Mouse (Mus musculus): ENCODE results near the gene Trim14. TPM values are rescaled to one million over a fixed set of nuclear protein-coding genes. Genes with fewer than 3 reads are reported as not detected.

Trim14 gene
- total RNA-seq, 2 experiments from 2014 or later: 0.50 to 0.76 TPM

- peak; percentile 90 for DNase-seq (ENCODE audit: low spot score)
Measured at GRCm38 (mm10) chr4:46485696-46486417, 50.1 kb downstream of the Trim14 start.

DNA sequence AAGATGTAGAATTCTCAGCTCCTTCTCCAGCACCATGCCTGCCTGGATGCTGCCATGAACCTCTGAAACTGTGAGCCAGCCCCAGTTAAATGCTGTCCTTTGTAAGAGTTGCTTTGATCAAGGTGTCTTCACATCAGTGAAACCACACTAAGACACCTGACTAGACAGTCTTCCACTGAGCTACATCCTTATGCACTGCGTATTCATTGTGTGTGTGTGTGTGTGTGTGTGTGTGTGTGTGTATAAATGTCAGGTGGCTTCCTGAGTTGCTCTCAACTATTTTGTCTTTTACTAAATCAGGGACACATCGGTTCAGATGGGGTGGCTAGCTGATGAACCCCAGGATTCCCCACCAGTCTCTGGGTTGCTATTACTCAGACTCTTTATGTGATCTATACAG, 56.9 kb downstream of the Trim14 start:
- no peak for DNase-seq (ENCODE audit: low spot score)

- no peak for DNase-seq (ENCODE audit: low spot score)
Measured at GRCm38 (mm10) chr4:46475101-46475500, 60.8 kb downstream of the Trim14 start.

DNA sequence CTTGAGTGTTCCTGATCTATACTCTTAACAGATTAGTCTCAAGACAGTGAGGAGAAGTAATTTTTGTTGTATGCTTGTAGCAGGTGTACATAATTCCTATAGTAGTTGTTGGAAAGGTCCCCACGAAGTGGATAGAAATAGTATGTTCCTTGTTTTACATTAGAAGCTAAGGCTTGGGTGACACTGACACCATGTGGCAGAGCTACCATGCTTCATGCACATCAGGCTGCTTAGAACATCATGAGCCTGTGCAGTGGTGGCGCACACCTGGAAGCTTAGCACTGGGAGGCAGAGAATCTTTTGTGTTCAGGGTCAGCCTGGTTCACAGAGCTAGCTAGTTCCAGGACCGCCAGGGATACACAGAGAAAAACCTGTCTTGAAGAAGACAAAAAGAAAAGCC, 70.2 kb downstream of the Trim14 start:
- DNase-seq (ENCODE audit: low spot score): no peak

DNA sequence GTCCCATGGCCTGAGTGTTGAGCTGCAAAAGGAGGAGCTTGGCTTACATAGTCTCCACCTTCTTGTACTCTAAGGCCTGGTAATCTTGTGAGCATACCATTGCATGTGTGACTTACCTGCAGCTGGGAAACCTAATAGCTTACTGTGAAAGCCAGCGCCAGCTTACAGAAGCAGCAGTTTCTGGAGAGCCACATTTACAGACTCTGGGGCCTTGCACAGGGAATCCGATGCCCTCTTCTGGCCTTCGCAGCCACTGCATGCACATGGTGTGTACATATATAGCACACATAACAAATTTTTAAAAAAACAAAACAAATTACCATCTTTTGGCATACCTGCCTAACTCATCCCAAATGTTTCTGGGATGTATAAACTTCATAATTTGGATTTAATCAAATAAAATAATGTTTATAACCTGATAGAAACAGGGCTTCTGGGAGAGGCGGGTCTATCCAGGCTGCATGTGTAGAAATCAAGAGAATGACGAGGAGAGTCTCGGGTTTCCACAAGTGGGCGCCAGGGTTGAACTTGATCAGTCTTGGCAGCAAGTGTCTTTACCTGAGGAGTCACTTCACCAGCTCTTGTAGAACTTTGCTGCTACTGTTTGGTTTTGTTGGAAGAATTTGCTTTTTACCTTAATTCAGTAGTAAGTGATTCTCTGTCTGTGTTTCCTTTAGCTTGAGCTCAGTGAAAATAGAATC, 72.7 kb downstream of the Trim14 start:
- no peak for DNase-seq (ENCODE audit: low spot score)

DNA sequence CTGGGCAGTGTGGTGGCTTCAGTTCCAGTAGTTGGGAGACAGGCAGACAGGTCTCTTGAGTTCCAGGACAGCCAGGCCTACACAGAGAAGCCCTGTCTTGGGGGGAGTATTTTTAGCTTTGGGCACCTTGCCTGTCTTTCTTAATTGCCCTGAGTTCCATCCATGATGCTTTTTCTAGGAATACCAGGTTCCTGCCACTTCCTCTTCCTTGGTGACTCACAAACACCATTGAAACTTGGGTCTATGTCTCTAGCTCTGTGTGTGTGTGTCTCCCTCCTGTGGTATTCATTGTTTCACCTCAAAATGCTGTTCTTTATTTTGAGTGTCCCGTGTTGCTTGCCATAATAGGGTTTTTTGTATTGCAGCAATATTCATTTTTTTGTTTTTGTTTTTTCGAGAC, 77.5 kb downstream of the Trim14 start:
- DNase-seq (ENCODE audit: low spot score): no peak

DNA sequence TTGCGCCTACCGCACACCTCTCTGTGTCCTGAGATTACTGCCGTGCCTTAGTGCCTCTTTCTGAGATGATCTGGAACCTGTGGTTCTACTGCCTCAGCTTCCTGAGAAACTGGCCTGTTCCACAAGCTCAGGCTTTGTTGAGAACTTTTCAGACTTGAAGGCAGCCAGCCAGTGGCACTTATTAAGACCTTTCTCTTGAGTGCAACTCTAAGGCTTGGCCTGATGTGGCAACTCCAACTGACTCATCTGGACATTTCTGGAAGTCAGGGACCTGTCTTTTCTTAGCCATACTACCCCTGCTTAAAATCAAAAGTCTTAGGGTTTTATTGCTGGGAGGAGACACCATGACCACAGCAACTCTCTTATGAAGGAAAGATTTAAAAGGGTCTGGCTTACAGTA, 78.8 kb downstream of the Trim14 start:
- no peak for DNase-seq (ENCODE audit: low spot score)

DNA sequence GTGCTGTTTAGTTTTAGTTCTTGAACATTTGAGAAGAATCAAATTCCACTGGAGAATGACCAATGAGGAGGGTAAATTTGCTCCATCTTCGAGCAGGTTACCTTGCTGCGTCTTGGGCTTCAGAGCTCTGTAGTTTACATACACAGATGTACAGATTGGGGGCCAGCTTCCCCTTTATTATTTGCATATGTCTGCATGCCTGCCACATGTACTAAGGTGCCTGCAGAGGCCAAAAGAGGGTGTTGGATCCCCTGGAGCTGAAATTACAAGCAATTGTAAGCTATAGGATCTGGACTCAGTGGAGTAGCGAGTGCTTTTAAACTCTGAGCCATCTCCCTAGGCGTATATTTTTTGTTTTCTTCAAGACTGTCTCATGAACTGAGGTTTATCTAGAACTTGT, 79.2 kb downstream of the Trim14 start:
- no peak for DNase-seq (ENCODE audit: low spot score)

DNA sequence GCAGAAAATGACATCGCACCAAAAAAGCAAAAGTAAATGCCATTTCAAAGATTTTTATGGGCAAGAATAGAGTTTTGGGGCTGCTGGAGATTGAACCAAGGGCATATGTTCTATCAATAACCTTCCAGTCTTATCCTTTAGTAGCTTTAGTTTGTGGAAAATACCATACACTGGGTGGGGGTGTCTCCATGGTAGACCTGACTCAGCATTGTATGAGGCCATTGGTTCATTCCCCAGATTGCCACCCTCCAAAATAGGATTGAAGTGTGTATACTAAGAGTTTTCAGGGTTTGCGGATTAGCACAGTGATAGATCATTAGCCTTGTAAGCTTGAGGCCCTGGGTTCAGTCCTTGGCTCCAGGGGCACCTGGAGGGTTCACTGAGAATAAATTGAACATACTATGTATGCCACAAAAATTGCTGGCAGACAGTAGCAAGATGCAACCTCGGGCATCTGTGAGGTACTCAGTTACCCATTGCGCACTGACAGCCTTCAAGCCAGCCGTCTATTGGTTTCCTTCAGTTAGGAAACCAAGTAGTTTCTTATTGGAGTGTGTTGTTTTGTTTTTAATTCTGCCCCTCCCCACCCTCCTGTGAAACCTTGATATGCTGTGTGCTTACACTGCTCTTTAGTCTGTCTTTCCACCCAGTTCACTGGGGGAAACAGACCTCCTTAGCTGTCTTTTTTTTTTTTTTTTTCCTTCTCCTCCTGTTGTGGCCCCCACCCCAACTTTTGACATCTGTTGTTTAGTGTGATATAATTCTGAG, 81.7 kb downstream of the Trim14 start:
- no peak for DNase-seq (ENCODE audit: low spot score)

- DNase-seq (ENCODE audit: low spot score): no peak
Measured at GRCm38 (mm10) chr4:46452855-46453719, 82.9 kb downstream of the Trim14 start.

GRCm38 (mm10) chr4:46452481-46452850, 83.5 kb downstream of the Trim14 start:
- DNase-seq (ENCODE audit: low spot score): peak; percentile 37

DNA sequence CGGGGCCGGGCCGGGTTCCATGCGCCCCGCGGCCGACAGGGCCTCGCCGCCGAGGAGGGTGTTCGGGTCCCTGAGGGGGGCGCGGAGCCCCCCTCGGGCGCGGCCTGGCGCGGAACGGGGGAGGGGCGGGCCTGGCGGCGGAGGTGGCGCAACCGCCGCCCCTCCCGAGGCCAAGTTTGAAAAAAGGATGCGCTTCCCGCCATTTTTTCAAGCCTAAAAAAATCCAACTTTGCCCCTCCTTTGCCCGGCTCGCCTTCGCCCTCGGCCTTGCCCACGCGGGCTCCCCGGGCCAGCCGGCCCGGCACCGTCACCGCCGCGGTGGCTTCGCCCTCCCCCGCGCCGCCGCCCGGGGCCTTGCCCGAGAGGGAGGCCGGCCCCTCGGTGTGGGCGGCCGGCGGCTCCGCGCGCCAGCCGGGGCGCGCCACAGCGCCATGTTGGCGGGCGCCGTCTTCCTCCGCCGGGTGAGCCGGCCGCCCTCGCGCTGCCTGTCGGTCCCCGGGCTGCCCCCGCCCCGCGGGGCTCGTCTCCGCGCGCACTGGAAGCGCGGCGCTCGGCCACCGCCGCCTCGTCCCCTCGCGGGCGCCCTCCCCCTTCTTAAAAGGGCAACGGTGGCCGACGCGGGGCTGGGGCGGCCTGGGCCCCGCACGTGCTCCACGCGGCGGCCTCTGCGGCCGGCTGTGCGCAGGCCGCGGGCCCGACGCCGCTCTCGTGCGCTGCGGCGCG, 84.0 kb downstream of the Trim14 start:
- peak; percentile 67 for DNase-seq (ENCODE audit: low spot score)

- peak; percentile 71 for DNase-seq (ENCODE audit: low spot score)
Measured at GRCm38 (mm10) chr4:46451240-46451757, 84.6 kb downstream of the Trim14 start.

DNA sequence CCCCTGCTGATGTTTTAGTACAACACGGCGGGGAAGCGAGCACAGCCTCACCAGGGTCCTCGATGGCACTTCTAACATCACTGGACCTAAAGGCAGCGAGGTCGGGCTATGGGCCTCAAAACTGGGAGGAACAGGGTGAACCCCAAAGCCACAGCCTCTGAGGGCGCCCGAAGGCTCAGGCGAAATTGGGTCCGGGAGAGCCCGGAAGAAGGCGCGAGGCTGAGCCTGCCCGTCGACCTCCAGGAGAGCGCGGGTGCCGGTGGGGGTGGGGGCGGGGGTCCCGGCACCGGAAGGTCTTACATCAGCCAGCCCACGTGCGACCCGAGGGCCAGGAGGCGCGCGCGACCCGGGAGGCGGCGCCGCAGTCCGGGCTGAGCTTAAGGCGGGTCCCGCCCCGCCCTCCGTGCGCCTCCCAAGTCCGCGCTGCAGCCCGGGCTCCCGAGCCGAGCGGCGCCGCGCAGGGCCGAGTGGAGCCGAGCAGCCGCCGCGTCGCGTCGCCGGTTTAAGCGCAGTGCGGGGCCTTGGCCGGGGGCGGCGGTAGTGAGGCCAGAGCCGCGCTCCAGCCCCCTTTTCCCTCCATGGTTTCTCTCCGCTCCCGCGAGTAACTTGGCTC, 85.3 kb downstream of the Trim14 start, which contains the start of gene Anp32b:
TSS of gene Anp32b (plus strand) at position 384 of the 613 bp plus-strand sequence.
- DNase-seq (ENCODE audit: low spot score): peak; percentile 91

GRCm38 (mm10) chr4:46450020-46450518, 85.9 kb downstream of the Trim14 start:
- no peak for DNase-seq (ENCODE audit: low spot score)

DNA sequence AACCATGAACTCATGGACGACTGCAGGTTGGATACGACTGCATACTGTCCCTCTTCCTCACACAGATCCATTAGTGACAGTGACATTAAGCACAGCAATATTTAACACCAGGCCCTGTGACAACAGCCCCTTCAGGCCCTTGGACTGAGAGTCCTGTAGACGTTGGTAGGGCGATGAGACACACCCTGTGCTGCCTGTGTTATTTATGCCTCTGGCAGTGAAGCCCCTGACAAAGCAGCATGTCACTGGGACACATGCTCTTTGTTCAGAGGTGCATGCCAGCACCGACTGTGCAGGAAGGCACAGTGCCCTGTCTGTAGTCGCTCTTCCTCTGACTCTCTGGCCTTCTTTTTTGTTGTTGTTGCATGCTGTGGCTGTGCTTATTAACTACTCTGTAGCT, 87.1 kb downstream of the Trim14 start:
- DNase-seq (ENCODE audit: low spot score): no peak

DNA sequence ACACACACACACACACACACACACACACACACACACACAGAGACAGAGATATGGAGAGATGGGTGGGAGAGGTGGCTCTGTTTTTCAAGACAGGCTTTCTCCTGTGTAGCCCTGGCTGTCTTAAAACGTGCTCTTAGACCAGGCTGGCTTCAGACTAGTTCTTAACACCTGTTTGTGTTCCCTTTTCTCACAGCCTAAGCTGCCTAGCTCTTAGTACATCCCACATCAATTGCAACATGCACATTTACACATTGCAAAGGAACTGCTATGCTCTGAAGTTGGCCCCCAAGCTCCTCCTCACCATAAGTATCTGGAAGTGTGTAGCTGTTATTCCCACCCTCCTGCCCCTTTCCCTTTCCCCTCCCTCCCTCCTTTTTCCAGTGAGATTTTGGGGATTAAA, 88.5 kb downstream of the Trim14 start:
- DNase-seq (ENCODE audit: low spot score): no peak

GRCm38 (mm10) chr4:46445237-46445945, 90.5 kb downstream of the Trim14 start:
- no peak for DNase-seq (ENCODE audit: low spot score)
